Comparison of ENCODE assay signal across 17 mouse cellular contexts in the genomic region with DNA sequence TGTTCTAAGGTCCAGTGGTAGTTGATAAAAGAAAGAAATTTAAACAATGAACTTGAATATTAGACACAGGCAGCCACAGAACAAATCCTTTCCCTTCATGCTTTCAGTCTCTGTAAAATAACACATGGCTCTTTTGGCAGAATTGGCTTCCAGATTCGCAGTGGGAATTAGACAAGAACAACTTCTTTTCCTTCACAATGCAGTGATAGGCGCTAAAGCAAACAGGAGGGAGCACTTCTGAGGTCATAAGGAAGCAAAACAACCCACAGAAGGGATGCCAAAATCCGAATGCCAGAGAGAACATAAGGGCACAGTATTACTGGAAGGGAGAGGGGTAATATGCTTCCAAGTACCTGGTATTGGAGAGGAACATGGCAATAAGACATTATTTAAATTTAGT.
A peak's percentile ranks its signal among the peaks of the same experiment; 100 is the strongest.
DNase-seq lines count a peak whose midpoint lies in the region; ATAC-seq lines count a peak whose summit lies in the region.
"Had no signal": no experiment of that assay in that cellular context is flagged by ENCODE, and none has a peak within 500 bp of the region (broad histone marks: within the 10 kb centered on the region; RNA-seq: fewer than 3 reads in every experiment).

No protein-coding gene starts in this region.

- peak; percentile 98 for ATAC-seq in cerebellum, adult (ENCODE audit: insufficient number of reproducible peaks, low FRiP score, low TSS enrichment)
- ATAC-seq: intestine, embryonic 15.5 days; liver, embryonic 12.5 days had no signal

- no peak for DNase-seq in cerebellum, postnatal 4 days (ENCODE audit: low spot score in 2 of 2)
- peak; percentile 7 to 41 for DNase-seq in layer of hippocampus, adult 18-20 months (ENCODE audit: low spot score in 2 of 2)
- DNase-seq in layer of hippocampus, postnatal 10 days (ENCODE audit: low spot score in 2 of 2), result no peak
- DNase-seq in cerebellum, adult 8-10 months, result peak; percentile 66
- peak; percentile 49 to 67 for DNase-seq in cerebellum, postnatal 36 days
- DNase-seq in natural killer cell, adult 2 months (ENCODE audit: low spot score in 2 of 2), result no peak
- DNase-seq in kidney, adult 9 months, result no peak
- DNase-seq: adrenal gland, postnatal 10 days; gastrocnemius, adult 2 months; heart, postnatal 4 days; kidney, adult 8-10 months; kidney, postnatal 25 days; lung, adult 18-20 months; lung, postnatal 10 days had no signal

Comparison
In these comparisons a context has a peak if more than half of its experiments do, and no peak if none do; other contexts are left out.
1. DNase-seq: peak in layer of hippocampus, adult 18-20 months (2 of 2), cerebellum, adult 8-10 months (single experiment) and cerebellum, postnatal 36 days (2 of 2); none in cerebellum, postnatal 4 days (0 of 2), layer of hippocampus, postnatal 10 days (0 of 2), natural killer cell, adult 2 months (0 of 2) and kidney, adult 9 months (single experiment).